Mouse (Mus musculus) mouse embryonic stem cell (cell line): ENCODE data around the gene Nrd1.

Source experiments
- in situ Hi-C, 2 experiments: fragments of 300-500 bp; cut with MboI; formaldehyde crosslinking; loops; 1 replicate in 1 of 2; 3 replicates in 1 of 2; pipeline ENCODE4 v1.14.3; 2019 to 2020; ENCODE audit warnings: low sequenced_read_pairs in 2 of 2, low pct_unique_long_range_greater_than_20kb in 1 of 2, mixed read lengths in 1 of 2; ENCODE audit not compliant: unreplicated experiment in 1 of 2

Nrd1 gene

DNA sequence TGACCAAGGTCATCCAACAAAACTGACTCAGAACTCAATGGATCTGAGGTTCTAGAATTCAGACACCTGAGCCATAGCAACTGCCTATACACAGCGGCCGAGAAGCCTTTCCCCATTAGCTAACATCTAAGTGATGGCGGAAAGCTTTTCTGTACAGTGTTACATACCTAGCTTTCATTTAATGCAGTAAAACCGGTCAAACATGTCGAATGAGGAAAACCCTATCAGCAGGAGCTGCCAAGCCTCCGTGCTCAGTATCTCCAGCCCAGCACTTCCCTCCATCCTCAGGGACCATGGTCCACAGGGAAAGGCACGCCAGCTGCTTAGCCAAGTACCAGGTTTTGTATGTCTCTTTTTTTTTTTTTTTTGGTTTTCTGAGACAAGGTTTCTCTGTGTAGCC, 78.5 kb downstream of the Nrd1 start:
- in situ Hi-C loops = no loop called here

DNA sequence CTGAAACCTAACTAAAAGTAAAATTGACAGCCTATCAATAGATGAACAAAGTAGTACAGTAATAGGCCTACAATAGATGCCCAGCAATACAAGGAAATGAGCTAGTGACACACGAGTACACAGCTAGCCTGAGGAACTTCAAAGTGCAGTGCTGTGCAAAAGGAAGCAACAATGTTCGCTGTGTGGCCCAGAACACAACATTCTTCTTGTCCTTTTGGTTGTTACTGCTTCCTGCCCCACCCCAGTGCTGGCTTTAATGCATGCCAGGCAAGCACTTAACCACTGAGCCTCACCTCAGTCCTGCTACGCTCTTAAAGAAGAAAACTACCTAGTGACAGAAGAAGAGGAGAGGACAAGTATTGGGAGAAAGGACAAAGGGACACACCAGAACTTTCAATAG, 79.2 kb downstream of the Nrd1 start:
- in situ Hi-C loops = no loop called here

DNA sequence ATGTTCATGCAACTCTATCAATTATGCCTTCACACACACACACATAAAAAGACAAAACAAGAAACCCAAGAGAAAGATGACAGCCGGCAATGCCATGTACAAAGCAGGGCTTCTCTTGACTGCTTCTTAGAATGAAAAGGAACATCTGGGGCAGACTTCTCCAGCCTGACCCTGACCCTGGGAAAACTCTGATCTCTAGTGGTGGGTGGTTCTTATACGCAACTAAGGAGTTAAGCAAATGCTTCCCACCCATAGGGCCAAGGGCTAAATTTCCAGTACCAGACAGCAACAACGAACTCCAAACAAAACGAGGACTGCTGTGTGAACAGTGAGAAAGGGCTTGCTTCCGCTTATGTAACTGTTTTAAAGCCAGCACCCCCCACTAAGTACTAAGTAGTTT, 79.7 kb downstream of the Nrd1 start:
- in situ Hi-C loops = no loop called here

DNA sequence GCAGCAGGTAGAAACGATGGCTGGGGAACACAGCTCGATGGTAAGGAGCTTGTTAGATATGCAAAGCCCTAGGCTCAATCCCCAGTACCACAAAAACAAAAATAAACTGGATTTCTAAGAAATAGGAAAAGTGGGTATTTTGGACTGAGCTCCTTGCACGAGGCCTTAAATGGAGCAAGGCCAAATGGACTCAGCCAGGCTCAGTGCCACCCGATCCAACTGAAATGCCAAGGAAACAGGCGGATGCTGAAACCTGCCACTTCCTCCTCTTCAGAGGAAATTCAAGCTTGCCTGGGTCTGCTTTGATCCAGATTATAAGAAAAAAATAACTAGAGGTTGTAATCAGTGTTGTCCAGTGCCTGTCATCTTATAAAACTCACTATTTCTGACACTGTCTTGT, 88.7 kb downstream of the Nrd1 start:
- in situ Hi-C loops = no loop called here

DNA sequence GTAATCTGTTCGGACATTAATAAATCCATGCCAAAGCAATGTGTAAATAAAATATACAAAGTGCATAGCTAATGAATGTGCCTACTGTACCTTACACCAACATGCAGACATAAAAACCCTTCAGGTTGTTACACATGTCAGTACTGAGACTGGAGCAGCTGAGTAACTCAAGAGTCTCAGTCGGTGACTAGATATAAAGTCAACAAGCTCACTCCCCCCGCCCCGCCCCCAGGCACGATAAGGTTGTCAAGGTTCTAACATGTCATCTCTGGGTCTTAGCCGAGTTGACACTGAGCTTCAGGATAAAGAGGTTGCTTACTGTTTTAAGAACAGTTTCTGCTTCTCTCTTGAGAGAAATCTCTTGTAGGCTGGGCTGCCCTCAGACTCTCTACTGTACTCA, 89.5 kb downstream of the Nrd1 start:
- in situ Hi-C loops = no loop called here

DNA sequence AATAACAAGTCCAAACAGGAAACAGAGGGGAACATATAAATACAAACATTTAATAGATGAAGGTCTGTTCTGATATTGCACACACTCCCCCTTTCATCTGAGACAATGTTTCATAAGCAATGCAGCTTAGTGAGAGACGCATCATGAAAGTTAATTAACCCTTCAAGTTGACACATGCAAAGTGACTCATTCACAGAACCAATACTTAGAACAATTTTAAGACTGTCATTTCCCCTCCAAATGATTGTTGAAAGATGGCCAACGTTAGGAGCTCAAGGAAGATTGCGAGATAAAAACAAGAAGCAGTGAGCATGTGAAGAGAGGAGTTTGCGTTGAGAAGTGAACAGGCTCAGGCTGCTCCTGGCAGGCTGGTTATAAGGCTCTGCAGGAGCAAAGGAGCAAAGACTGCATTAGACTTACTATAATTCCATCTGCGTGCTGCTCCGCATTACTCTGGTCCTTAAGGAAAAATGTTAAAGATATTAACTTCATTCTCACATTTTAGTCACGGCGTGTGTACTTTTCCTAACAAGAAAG, 90.9 kb downstream of the Nrd1 start:
- in situ Hi-C loops = no loop called here

DNA sequence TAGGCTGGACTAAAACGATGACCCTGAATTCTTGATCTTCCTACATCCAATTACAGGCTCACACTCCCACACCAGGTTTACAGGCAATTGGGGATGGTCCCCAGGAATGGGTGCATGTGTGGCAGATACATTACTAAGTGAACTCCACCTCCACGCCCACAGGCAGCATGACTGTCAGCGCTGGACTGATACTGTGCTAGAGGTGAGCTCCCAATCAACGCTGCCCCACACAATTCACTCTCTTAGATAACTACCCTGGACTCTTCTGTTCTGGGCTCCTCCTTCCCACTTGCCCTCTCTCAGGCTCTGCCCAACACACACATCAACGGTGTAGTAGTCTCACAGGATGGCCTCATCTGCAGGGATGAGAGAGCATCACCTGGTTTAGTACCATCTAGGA, 91.9 kb downstream of the Nrd1 start:
- in situ Hi-C loops = no loop called here

DNA sequence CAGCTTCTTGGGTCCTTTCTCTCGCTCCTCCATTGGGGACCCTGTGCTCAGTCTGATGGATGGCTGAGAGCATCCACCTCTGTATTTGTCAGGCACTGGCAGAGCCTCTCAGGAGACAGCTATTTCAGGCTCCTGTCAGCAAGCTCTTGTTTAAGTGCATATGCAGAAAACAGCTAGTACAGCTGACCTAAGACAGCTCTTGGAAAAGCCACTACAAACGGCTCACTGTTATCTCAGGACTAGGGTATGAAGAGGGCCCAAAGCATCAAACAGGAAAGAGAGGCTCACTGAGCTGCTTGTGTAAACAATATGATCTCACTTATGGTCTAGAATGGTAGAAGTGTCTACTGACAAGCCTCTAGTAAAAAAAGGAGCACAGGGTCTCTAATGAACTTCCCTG, 93.8 kb downstream of the Nrd1 start:
- in situ Hi-C loops = no loop called here

DNA sequence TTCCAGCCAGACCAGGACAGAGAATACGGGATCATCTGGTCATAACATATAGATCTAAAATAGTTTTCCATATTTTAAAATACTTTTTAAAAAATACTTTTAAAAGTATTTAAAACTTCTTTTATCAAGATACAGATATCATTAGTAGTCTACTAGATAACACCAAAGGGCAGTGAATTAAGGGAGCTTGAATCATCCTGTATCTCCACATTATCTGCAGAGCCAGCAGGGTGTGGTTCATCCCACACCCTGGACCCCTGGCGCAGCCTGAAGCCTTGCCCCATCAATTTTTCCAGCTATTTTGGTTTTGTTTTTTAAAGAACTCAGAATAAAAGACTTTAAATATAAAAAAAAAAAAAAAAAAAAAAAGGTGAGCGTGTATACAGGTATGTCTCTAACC, 98.4 kb downstream of the Nrd1 start:
- in situ Hi-C loops = no loop called here

DNA sequence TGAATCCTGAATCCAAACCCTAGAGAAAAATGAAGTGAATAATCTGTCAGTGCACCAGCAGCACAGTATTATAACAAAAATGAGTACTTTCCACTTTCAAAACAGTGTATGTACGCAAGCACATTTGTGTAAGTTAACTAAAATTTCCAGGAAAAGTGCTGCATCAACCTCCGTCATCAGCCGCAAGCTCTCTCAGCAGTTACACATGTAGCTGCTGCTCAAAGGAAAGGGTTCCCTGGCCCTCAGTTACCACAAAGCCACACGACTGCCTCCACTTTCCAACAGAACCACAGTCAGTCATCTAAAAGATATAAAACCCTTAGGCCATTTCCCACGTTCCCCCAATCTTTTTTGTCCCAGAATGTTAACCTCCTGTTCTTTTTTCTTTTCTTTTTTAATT, 102.1 kb downstream of the Nrd1 start:
- in situ Hi-C loops = no loop called here

DNA sequence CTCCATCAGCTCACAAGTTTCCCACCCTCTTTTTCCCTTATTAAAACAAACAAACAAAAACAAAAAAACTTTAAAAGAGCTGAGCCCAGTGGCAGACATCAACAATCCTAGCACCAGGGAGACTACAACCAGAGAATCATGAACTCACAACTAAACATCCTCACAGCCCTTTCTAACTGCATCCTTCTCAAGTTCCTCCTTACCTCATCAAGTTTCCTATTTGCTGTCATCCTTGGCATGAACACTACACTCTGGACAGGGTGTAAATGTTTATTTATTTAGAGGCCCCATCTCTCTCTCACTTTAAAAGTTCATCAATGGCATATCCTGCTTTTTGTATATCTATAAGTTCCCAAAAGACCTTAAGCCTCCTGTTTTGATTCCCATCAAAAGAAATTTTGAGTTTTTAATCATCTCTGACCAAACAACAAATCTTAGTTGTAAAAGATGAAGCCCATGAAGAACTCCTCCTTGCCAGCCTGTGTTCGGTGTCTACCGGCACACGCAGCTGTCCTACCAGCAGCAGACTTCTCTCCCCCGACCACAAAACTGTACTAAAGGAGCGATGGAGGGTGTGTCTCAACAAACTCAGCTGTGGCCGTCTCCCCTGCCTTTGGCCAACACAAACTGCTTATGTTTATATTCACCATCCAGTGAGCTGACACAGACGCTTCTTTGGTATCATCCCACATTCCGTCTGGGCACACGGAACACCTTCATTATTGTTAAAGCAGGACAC, 102.9 kb downstream of the Nrd1 start:
- in situ Hi-C loops = no loop called here

DNA sequence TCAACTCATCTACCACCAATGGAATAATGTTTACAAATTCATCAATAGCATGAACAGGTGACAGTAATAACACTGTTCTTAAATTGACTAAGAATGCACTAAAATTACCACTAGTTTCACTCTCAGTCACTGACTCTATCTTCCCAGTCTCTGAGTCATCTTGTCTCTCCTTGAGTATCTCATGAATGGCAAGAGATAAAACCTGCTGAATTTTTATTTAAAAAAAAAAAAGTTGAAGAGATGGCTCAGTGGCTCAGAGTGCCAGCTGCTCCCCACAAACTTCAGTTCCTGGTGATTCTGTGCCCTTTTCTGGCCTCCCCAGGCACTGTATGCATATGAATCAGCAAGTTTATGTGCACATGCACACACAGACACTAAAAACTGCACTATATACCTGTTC, 104.8 kb downstream of the Nrd1 start:
- in situ Hi-C loops = no loop called here

DNA sequence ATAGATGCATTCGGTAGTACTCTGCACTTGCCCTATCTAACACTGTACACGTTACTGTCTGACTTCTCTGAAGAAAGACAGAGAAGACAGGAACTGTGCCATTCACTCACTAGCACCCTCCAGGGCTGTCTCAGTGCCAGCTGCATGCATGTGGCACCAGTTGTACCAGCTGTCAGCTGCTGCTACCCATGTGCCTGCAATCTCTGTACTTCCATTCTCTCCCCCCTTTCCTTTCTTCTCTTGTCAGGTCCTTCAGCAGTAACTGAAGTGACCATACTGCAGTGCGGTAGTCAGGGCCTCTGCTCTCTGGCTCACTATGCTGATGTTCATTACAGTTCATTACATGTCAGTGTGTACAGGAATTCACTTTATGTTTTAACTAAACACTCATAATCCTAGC, 105.6 kb downstream of the Nrd1 start:
- in situ Hi-C loops = no loop called here

DNA sequence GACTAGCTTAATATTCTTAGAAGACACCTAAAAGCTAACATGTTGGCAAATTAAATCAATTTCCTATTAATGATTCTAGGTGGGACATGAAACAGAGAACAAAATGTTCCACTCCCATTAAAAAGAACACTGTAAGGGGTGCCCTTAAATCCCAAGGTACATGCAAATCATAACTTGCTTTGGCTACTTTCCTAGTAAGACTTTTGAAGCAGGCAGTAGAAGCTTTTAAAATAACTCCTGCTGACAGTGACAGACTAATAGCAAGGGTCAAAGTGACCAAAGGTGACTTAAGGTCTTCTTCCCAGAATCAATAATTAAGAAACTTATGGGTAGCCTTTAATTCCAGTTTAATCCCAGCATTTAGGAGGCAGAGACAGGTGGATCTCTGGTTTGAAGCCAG, 106.1 kb downstream of the Nrd1 start:
- in situ Hi-C loops = no loop called here

DNA sequence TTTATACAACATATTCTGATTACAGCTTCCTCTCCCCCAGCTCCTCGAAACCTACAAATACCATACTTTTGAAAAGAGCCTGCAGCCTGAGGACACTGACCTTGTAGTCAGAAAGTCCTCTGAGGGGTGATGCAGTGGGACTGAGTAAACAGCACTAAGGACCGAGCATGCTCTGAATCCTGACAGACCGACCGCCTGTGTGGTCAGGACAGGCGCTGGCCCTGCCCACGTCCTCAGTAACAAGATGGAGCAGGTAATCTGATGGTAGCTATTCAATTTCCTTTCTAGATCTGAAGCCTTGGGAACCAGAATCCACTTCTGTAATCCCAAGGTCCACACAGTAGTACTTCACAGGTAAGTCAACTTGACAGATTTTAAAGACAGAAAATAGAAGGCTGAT, 108.6 kb downstream of the Nrd1 start:
- in situ Hi-C loops = no loop called here

DNA sequence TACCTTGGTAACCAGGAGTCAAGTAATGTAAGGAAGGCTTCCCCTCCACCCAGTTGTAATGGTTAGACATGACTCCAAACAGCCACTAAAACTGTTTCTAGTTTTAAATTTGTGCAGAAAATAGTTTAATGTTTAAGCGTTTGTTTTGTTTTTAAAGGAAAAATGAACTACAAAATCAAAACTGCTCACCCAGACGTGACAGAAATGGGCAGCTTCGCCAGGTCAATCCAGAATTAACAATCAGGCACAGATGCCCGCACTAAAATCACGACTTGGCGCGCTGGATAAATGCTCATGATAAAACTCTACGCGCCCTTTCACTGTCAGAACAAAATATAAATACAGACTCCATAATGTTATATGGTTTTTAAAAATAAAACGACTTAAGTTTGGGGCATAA, 109.2 kb downstream of the Nrd1 start:
- in situ Hi-C loops = no loop called here

DNA sequence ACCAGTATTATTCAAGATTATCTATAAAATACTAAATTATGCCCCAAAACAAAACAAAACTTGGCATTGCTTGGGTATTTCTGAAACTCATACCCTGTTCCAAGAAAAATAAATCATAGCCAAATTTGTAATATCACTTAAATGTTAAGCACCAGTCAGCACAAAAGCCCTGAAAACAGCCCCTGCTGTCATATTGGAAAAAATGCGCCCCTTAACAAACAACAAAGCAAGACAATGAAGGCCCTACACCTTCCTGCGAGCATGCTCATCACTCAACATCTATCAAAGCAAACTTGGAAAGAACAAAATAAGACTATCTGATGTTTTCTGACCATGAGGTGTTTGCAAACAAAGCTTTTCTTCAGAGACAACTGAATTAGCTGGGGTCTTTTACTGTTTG, 110.5 kb downstream of the Nrd1 start:
- in situ Hi-C loops = no loop called here
